ENCODE assay signal across 12 mouse cellular contexts in genomic region chr11:118680699-118681098, GRCm38 (mm10).
DNase-seq lines count a peak whose midpoint lies in the region; ATAC-seq lines count a peak whose summit lies in the region.
"Had no signal": no experiment of that assay in that cellular context is flagged by ENCODE, and none has a peak within 500 bp of the region (broad histone marks: within the 10 kb centered on the region; RNA-seq: fewer than 3 reads in every experiment).

No protein-coding gene starts in this region.

- H3K27ac ChIP-seq in midbrain, embryonic 13.5 days, result peak overlapping the region; percentile 53
- H3K27ac ChIP-seq in midbrain, embryonic 16.5 days (ENCODE audit: low read length), result no peak overlapping the region
- peak overlapping the region; percentile 87 for H3K27ac ChIP-seq in neural tube, embryonic 13.5 days (replicated peaks)
- H3K27ac ChIP-seq: liver, embryonic 14.5 days had no signal

- H3K9ac ChIP-seq in midbrain, embryonic 13.5 days (replicated peaks), result no peak overlapping the region
- H3K9ac ChIP-seq in midbrain, embryonic 16.5 days (ENCODE audit: low read depth, low read length), result no peak overlapping the region
- 0 out of 2 replicates have a peak overlapping the region, but pooled peaks have one; percentile 22 for H3K9ac ChIP-seq in neural tube, embryonic 13.5 days
- H3K9ac ChIP-seq: liver, embryonic 14.5 days had no signal

- no peak for ATAC-seq in midbrain, embryonic 13.5 days
- ATAC-seq in midbrain, embryonic 16.5 days, result no peak
- no peak for ATAC-seq in neural tube, embryonic 13.5 days (ENCODE audit: low read depth)
- ATAC-seq: CD4-positive, CD25-positive, alpha-beta regulatory T cell, adult 4 months; intestine, postnatal 0 days had no signal

- peaks cover 54% of the 10 kb centered on the region for H3K4me1 ChIP-seq in midbrain, embryonic 13.5 days (replicated peaks)
- peaks cover 37% of the 10 kb centered on the region for H3K4me1 ChIP-seq in midbrain, embryonic 16.5 days (ENCODE audit: control insufficient read depth, insufficient read depth, low read length)
- peaks cover 78% of the 10 kb centered on the region for H3K4me1 ChIP-seq in neural tube, embryonic 13.5 days (replicated peaks)

- H3K27me3 ChIP-seq in midbrain, embryonic 13.5 days, result 0 out of 2 replicates have a peak, but pooled peaks cover 3% of the 10 kb centered on the region
- H3K27me3 ChIP-seq in midbrain, embryonic 16.5 days (ENCODE audit: control insufficient read depth, insufficient read depth, low read depth, low read length), result no peaks in the 10 kb centered on the region
- H3K27me3 ChIP-seq in neural tube, embryonic 13.5 days, result no peaks in the 10 kb centered on the region

- WGBS in midbrain, embryonic 13.5 days, result 83% methylated on average over 10 of the region's 10 CpGs
- 72% methylated on average over 10 of the region's 10 CpGs for WGBS in midbrain, embryonic 16.5 days
- WGBS in neural tube, embryonic 13.5 days, result 71% methylated on average over 10 of the region's 10 CpGs

- no peaks in the 10 kb centered on the region for H3K9me3 ChIP-seq in midbrain, embryonic 13.5 days
- no peaks in the 10 kb centered on the region for H3K9me3 ChIP-seq in midbrain, embryonic 16.5 days (replicated peaks; ENCODE audit: control insufficient read depth, low read length, poor library complexity, severe bottlenecking)
- no peaks in the 10 kb centered on the region for H3K9me3 ChIP-seq in neural tube, embryonic 13.5 days

- H3K4me2 ChIP-seq in midbrain, embryonic 13.5 days (replicated peaks), result no peak overlapping the region
- H3K4me2 ChIP-seq in midbrain, embryonic 16.5 days (ENCODE audit: low read length), result no peak overlapping the region
- no peak overlapping the region for H3K4me2 ChIP-seq in neural tube, embryonic 13.5 days

- DNase-seq in layer of hippocampus, adult 11-12 months (ENCODE audit: low spot score), result peak; percentile 18
- no peak for DNase-seq in layer of hippocampus, postnatal 14 days (ENCODE audit: low spot score in 2 of 2)
- DNase-seq in cerebellum, adult 9-11 months, result peak; percentile 61
- no peak for DNase-seq in spleen, postnatal 36 days (ENCODE audit: low spot score in 2 of 2)
- no peak for DNase-seq in urinary bladder, postnatal 25 days (ENCODE audit: low spot score)
- DNase-seq: lung, postnatal 14 days had no signal

- no peaks in the 10 kb centered on the region for H3K36me3 ChIP-seq in midbrain, embryonic 13.5 days
- H3K36me3 ChIP-seq in midbrain, embryonic 16.5 days (ENCODE audit: control insufficient read depth, insufficient read depth, low read length), result no peaks in the 10 kb centered on the region
- H3K36me3 ChIP-seq in neural tube, embryonic 13.5 days, result no peaks in the 10 kb centered on the region

- no peak overlapping the region for H3K4me3 ChIP-seq in midbrain, embryonic 13.5 days (replicated peaks)
- H3K4me3 ChIP-seq in midbrain, embryonic 16.5 days (ENCODE audit: low read depth, low read length), result no peak overlapping the region
- H3K4me3 ChIP-seq in neural tube, embryonic 13.5 days, result no peak overlapping the region

Comparison
In these comparisons a context has a peak if more than half of its experiments do, and no peak if none do; other contexts are left out.
1. DNase-seq: peak in layer of hippocampus, adult 11-12 months (single experiment) and cerebellum, adult 9-11 months (single experiment); none in layer of hippocampus, postnatal 14 days (0 of 2), spleen, postnatal 36 days (0 of 2) and urinary bladder, postnatal 25 days (single experiment).